Mouse (Mus musculus): ENCODE results near the gene Slc35f5.

The Slc35f5 gene

GRCm38 (mm10) chr1:125575458-125576114, 15.2 kb downstream of the Slc35f5 start:
- no peak for DNase-seq (ENCODE audit: low spot score)

DNA sequence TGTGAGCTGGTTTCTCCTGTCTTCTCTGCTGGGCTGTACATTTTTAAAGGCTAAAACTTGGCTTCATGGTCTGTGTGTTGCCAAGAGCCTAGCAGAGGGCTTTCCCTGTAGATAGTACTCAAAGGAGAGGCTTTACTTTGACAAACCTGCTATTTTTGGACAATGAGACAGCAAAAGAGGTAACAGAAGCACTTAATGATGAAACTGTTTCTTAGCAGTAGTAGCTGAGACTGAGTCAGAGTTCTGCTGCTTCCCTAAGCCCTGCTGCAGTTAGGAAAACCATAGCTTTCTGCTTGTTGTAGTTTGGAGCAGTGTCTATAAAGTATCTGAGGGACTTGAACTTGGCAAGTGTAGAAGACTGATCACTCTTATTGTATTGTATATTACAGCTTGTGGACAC, 16.6 kb downstream of the Slc35f5 start:
- no peak for DNase-seq (ENCODE audit: low spot score)

DNA sequence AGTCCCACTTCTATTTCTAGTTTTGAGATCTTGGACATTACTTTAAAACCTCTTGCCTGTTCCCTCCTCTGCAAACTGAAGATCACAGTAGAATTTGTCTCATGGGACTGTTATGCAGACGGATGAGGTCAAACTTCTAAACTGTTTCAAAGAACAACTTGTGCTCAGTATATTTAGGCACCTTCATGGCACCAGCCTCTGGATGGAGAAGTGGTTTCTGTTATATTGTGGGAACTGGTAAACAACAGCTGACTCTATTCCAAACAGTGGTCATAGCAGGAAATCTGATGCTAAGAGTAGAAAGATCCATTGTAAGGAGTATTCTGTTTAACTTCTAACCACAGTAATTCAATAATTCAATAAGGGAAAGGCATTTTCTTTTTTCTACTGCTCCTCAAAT, 17.7 kb downstream of the Slc35f5 start:
- no peak for DNase-seq (ENCODE audit: low spot score)

DNA sequence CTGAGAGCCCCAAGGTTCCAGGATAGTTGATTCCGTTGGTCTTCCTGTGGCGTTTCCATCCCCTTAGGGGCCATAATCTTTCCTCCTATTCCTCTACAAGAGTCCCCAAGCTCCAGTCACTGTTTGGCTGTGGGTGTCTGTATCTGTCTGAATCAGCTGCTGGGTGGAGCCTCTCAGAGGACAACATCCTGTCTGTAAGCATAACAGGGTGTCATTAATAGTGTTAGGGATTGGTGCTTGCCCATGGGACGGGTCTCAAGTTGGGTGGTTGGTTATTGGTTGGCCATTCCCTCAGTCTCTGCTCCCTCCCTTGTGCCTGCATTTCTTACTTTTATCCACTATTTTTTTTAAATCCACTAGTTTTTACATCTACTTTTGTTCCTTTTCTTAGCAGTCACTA, 20.7 kb downstream of the Slc35f5 start:
- no peak for DNase-seq (ENCODE audit: low spot score)

DNA sequence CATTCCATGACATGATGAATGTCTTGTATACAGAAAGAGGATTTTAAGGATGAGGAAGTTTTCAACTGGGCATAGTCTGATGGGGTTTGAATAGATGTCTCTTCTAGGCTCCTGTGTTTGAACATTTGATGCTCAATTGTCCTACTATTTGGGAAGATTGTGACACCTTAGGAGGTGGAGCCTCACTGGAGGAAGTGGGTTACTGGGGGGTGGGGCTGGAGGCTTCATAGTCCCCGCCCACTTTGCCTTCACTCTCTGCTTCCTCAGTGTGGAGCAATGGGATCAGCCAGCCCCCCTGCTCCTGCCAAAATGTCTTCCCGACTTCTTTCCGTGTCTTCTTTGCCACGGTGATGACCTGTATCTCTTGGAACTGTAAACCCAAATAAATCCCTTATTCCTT, 43.2 kb downstream of the Slc35f5 start:
- DNase-seq (ENCODE audit: low spot score): no peak

DNA sequence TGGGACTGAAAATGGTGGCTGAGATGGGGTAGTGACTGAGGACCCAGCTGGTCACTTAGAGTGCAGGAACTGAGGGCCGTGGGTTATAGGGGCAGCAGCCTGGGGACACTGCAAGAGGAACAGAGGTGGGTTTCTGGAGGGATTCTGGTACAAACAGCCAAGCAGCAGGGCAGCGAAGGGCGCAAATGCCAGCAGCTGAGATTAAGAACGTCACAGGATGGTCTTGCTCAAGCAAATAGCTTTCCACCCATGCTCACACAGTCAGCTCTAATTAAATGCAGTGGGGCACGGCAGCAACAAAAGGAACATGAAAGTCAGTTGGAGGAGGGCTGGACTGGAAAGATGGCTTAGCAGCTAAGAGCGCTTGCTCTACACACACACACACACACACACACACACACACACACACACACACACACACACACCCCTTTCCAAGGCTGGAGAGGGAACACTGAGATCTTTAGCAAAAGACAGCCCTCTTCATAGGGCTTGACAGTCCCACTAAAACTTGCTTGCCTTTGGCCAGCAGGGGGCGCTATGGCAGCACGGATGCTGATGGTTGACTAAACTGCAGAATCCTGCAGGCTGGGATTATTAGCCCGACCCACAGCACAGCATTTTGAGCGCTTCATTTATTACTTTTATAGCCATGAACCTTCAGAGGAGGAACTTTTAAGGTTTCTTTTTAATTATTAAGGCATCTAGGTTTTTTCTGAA, 46.9 kb downstream of the Slc35f5 start:
- DNase-seq (ENCODE audit: low spot score): peak; percentile 80

- no peak for DNase-seq (ENCODE audit: low spot score)
Measured at GRCm38 (mm10) chr1:125624376-125625076, 64.1 kb downstream of the Slc35f5 start.

DNA sequence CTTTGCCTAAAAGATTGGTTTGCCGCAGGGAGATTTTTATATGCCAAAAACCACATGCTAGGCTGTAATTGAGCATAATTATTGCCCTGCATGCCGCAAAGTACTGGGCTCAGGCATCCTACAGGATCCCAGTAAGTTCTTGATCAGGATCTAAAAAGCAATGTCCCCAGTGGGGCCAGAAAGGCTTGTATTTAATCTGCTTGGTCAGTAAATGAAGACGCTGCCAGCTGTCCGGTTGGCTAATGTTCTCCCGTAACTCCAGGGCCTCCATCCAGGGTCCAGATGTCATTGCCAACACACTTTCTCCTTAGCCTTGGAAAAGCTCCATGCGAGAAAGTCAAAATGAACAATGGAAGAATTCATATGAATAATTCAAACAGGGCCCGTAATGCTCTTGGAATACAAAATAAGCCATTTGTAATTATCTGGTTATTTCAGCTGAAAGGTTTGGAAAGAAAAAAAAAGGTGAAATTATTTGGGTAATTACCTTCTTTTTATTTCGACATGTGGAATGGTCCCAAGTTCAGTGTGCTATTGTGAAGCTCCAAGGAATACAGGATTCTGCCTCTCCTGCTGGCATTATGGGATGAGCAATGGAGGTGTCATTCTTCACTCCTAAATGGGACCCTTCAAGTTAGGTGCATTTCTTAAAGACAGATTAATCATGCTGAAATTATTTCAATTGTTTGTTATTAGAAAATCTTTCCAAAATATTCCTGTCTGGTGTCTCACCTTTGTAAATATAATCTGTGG, 79.3 kb downstream of the Slc35f5 start:
- peak; percentile 8 for DNase-seq (ENCODE audit: low spot score)

DNA sequence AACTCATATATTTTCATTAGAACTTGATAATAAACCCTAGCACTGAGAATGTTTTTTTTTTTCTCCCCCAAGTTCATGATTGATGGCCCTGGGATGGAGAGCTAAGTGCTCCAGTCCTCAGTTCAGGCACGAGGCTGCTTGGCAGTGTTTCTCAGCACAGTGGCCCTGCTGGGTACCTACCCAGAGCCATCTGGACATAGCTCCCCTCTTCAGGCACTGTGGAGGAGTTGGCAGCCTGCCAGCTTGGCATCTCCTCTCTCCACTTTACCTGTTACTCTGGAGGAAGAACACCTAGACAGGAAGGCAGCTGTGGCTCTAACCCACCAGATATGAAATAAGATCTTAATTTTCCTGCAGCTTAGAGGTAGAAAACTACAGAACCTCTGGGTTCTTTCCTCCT, 83.2 kb downstream of the Slc35f5 start:
- DNase-seq (ENCODE audit: low spot score): no peak

Measured in layer of hippocampus, adult 11-12 months (tissue).